Mouse (Mus musculus) retina, embryonic 14.5 days (tissue): ENCODE results near the gene Neurog1.
A peak's percentile ranks its signal among the peaks of the same experiment; 100 is the strongest.

ENCODE experiments used
- DNase-seq: peaks from one replicate; pipeline ENCODE4 v3.0.0-alpha.2; 2015; ENCODE audit warnings: low spot score

Gene Neurog1

DNA sequence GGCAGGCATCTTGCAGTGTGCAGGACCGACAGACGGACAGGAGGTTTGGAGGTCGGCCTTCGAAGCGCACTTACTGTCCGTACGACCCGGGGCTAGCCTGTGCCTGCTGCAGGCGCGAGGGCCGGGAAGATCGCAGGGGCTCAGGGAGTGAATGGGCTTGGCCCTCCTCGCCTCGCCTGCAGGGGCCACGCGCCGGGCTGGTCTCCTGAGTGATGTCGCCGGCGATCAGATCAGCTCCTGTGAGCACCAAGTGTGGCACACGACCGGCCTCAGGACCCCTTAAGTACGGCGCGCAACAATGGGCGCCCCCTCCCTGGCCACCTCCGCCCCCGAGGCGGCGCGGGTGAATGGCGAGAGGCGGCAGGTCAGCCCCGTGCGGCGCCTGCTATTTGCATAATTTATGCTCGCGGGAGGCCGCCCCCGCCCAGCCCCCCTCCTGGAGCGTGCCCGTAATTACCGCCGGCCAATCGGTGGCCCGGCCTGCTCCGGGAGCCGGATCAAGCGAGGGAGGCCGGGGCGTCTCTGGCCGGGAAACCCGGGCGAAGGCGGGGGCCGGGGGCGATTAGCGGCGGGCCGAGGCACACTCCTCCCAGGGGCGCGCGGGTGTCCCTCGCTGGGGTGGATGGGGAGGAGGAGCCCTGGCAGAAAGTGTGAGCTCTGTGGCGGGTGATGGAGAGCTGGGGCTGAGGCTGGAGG, at the start of gene Neurog1:
Gene Neurog1, minus strand, starts transcription at position 240 of the 696 bp plus-strand sequence.
- peak; percentile 76 for DNase-seq

- DNase-seq: no peak
Observed at GRCm38 (mm10) chr13:56299336-56299735, 47.4 kb upstream of the Neurog1 start.

- no peak for DNase-seq
Observed at GRCm38 (mm10) chr13:56296659-56297020, 44.7 kb upstream of the Neurog1 start.

DNA sequence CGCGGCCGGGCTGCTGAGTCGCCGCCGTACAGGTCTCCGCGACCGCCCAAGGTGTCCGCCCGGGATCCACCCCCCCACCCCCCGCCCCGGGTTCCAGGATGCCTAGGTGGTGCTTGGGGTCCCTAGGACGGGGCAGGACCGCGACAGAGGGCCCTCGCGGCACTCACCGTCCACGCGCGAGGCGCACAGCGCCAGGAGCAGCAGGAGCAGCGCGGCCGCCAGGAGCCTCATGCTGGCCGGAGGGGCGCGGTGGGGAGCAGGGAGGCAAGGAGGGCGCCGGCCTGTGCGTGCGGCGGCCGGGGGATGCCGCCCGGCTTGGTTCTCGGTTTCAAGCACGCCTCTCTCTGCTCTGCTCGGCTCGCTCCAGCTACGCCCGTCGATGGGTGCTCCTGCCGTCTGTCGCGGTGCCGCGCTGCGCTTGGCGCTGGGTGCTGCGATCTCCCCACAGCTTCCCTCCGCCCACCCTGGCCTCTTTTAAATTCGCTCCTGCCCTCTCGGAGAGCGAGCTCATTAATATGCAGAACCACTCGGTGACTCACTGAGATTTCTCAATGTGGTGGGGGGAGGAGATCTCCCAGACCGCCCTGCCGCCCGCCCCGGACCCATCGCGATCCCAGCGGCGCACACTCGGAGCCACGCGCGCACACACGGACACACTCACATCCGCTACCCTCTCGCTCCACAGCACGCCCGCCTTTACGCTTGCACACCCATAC, 44.1 kb upstream of the Neurog1 start, which contains the start of gene Cxcl14:
Gene Cxcl14, minus strand, starts transcription at position 609 of the 716 bp plus-strand sequence.
- DNase-seq: peak; percentile 58

- DNase-seq: no peak
Observed at GRCm38 (mm10) chr13:56295586-56295942, 43.6 kb upstream of the Neurog1 start.

DNA sequence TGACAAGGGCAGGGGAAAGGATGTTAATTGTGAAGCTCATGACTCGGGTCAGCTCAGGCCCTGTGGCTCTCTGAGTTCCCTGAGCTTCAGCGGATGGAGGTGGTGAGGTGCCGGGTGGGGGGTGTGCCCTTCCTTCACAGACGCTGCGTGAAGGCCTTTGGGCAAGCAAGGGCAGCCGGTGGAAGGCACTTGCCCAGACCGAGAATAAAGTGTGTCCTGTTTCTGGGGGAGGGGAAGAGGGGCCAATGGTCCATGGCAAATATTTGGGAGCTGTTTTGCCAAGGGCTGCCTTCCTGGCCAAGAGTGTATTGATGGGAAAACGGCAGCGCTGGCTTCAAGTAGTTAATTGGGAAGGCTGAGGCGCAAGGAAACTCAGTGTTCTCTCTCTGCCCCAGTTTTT, 42.9 kb upstream of the Neurog1 start:
- no peak for DNase-seq

- DNase-seq: no peak
Observed at GRCm38 (mm10) chr13:56289998-56290397, 38.0 kb upstream of the Neurog1 start.

- DNase-seq: peak; percentile 21
Observed at GRCm38 (mm10) chr13:56289261-56289660, 37.3 kb upstream of the Neurog1 start.

- DNase-seq: peak; percentile 29
Observed at GRCm38 (mm10) chr13:56288601-56289000, 36.6 kb upstream of the Neurog1 start.

GRCm38 (mm10) chr13:56287091-56287490, 35.1 kb upstream of the Neurog1 start:
- no peak for DNase-seq

- peak; percentile 67 for DNase-seq
Observed at GRCm38 (mm10) chr13:56283321-56283720, 31.4 kb upstream of the Neurog1 start.

DNA sequence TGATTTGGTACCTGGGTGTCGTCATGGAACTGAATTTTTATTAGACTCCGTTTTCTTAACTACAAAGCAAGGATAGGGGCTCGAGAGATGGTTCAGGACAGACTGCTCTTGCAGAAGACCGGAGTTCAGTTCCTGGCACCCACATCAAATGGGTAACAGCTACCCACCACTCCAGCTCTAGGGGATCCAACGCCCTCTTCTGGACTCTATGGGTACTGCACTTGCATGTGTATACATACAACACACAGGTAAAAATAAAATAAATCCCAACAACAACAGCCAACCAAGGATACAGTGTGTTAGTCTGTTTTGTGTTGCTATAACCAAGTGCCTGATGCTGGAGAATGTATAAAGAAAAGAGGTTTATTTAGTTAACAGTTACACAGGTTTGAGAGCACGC, 28.4 kb upstream of the Neurog1 start:
- DNase-seq: no peak

- DNase-seq: peak; percentile 94
Observed at GRCm38 (mm10) chr13:56279439-56279838, 27.5 kb upstream of the Neurog1 start.

DNA sequence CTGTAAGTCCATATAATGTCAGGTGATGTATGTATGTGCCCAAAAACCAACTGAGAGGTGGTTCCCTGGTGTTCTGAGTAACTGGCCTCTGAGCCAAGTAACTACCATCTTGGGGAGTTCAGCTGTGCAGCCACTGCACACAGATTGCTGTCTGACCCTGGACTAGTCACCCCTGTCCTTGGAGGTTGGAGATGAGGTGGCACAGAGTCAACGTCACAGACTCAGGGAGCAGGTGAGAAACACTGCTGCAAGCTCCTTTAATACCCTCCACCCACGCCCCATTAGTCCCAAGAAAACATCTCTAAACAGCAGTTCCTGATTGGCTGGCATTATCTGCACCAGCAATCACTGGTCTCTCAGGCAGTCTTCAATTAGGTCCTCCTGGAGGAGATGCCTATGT, 23.2 kb upstream of the Neurog1 start:
- DNase-seq: no peak

- no peak for DNase-seq
Observed at GRCm38 (mm10) chr13:56270124-56270523, 18.2 kb upstream of the Neurog1 start.

GRCm38 (mm10) chr13:56267396-56267795, 15.4 kb upstream of the Neurog1 start:
- DNase-seq: no peak

- DNase-seq: peak; percentile 82
Observed at GRCm38 (mm10) chr13:56266435-56266834, 14.5 kb upstream of the Neurog1 start.

DNA sequence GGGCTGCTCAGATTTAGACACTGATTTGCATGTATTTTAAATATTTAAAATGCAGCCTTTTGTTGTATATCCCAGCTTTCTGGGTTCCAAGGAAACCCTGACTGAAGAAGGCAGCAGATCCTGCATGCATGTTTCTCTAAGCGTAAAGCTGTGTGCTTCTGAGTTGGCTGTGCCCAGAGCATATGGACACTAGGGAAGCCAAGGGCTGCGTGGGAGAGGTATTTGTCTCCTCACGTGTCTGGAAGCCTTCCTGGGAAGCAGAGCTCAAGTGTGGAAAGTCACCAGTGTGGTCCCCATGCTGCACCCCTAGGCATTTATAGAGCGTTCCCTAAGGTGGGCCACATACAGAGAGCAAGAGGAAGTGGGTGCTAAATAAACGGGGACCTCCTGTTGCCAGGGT, 13.7 kb upstream of the Neurog1 start:
- no peak for DNase-seq

DNA sequence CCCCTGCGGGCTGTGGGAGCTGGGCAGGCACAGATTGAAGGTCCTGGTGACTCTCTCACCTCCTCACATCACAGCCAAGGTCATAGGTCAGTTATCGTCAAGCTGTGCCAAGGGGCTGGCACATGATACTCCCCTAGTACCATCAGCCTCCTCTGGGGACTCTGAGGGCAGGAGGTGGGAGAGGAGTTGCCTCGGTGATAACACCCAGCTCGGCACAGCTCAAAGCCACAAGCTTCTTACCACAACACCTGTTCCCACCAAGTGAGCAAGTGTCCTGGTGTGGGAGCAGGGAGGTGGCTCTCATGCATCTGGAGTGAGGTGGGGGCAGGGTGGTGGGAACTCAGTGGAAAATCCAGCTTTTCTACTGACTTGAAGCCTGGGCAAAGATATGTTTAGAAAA, 10.3 kb upstream of the Neurog1 start:
- no peak for DNase-seq

DNA sequence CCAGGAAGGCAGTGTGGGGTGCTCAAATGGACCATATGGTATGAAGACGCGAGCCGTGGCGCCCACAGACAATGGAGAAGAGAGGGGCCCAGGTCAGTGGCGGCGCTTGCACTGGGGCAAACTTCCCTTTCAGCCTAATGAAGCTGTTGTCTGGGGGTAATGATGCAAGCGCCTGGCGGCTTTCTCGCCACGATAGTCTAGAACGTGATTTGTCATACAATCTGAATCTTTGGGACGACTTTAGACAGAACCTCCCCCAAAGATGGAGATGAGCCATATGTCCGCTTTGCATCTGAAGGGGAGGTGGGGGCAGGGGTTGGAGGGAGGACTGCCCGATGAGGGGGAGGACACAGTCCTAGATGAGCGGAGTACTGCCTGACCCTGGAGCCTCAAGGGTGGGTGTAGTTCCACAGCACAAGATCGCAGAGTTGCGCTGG, 8.4 kb upstream of the Neurog1 start:
- peak; percentile 70 for DNase-seq

DNA sequence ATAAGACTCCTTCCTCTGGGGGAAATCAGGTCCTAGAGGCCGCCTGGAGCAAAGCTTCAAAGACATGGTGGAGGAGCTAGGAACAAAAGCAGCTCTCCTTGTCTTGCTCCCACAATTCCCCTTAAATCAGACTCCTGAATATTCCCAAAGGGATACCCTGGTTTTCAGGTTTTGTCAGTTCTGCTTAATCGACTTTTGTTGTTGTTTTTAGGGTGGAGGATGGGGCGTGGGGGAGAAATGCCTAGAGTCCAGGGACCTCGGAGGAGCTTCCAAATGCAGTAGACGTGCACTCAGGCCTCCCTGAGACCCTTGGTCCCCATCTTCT, 7.9 kb upstream of the Neurog1 start:
- no peak for DNase-seq

DNA sequence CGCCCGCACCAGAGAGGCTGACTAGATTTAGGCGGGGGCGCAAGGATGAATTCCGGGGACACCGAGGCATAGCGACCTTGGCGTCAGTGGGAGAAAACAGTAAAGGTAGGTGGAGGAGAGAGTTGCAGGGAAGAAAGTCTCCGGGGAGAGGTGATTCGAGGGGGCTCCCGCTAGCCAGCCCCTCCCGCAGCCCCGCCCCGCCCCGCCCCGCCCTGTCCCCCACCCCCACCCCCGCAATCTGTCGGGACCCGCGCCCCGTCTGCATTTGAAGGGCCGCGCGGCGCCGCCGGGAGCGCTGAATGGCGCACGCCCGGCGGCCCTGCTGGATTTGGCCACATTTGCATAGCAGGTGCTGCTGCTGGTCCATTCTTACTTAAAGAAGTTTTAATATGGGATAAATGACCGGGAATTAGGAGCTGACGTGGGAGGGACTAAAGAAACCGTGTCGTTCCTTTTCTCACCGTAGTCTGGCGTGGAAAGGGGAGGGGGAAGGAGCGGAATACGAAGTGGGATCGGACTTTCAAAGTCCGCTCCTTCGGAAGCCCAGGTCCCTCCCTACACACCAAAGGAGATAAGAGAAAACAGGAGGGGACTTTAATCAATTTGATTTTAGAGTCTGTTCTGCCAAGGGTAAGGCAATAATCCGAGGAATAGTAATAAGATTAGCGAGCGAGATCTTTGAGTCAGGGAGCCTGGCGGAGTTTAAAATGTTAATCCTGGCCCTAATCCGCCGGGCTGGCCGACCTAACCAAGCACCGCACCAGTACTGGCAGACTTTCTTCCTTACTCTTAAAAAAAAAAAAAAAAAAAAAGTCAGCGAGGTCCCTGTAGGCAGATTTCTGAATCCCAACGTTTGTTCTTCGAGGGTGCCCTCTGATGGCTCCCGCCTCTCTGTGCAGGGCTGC, 7.3 kb upstream of the Neurog1 start:
- DNase-seq: peak; percentile 57
